Mouse (Mus musculus) thymus, postnatal 14 days (tissue): ENCODE measurements around the gene Creb3l2.

Experiments used
- DNase-seq: peaks from one replicate; pipeline ENCODE4 v3.0.0; 2021

The Creb3l2 gene

DNA sequence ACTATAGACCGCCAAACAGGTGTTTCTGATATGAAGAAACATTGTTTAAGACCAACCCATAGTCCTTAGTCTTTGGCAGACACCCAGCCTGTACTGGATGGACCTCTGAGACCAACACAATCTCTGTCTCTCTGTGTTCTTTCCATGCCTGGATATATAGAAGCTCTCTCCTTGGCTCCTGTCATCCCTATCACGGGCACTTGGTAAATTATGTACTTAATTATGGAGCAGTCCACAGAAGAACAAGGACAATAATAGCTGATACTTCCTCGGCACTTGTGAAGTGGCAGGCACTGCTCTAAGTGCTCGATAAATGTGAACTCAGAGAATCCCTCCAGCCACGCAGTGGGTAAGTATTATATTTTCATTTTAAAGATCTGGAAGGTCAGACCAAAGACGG lies 72.2 kb downstream of the Creb3l2 start:
- DNase-seq: no peak

DNA sequence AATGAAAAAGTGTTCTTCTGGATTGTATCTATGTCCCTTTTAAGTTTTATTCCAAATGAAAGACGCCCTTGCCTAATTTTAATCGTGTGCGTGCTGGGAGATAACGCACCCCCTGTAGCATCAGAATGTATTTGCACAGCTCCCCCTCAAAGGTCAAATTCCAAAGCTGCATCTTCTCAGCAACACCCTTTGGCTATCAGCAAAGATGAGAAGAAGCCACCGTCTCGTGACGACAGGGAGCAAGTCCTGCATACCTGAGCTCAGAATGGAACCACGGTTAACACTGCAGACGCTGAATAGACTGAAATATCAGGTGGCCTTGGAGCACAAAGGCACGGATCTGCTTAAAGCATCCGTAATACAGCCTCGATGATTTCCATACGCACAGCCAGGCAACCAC lies 73.7 kb downstream of the Creb3l2 start:
- no peak for DNase-seq

DNA sequence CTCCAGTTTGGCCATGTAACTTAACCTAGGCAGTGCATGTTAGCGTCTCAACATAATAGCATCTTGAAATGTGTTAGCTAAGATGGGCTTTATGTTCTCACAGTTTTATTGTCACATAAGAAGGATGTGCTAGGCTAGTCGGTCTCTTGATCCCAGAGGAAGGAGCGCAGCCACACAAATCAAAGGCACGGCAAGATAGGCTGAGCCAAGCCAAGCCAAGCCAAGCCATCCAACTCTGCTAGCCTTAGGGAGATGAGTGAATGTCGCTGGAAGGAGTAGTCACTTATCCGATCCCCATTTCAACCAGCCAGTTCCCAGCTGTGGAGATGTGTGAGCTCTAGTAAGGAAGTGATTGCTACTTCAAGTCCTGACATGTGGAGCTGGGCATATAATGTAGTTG lies 75.0 kb downstream of the Creb3l2 start:
- DNase-seq: no peak

DNA sequence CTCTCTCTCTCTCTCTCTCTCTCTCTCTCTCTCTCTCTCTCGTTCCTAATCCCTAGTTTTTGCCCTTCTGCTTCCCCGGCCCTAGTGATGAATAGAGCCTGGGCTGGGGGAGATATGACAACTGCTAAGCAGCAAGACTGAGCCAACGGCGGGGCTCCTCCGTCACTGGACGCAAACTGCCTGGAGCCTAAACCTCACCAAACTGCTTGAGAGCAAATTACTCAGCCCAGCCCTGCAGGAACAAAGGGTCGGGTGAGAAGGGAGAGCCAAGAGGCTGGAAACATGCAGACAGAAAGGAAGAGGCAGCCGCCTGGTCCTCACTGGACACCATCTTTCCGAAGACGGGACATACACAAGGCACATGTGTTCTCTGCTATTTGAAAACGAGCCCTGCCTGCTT lies 76.8 kb downstream of the Creb3l2 start:
- no peak for DNase-seq

DNA sequence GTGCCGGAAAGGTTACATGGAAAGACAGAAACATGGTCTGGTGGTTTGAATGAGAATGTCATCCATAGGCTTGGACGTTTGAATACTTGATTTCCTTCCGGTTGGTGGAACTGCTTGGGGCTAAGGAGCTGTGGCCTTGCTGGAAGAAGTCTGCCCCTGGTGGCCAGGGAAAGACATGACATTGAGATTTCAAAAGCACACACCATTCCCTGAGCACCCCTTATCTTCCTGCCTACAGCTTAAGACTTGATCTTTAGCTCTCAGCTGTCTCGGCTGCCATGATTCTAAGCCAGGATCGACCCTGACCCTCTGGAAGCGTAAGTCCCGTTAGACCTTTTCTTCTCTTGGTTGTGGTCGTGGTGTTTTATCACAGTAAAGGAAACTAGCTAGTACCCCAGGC lies 77.6 kb downstream of the Creb3l2 start:
- no peak for DNase-seq

DNA sequence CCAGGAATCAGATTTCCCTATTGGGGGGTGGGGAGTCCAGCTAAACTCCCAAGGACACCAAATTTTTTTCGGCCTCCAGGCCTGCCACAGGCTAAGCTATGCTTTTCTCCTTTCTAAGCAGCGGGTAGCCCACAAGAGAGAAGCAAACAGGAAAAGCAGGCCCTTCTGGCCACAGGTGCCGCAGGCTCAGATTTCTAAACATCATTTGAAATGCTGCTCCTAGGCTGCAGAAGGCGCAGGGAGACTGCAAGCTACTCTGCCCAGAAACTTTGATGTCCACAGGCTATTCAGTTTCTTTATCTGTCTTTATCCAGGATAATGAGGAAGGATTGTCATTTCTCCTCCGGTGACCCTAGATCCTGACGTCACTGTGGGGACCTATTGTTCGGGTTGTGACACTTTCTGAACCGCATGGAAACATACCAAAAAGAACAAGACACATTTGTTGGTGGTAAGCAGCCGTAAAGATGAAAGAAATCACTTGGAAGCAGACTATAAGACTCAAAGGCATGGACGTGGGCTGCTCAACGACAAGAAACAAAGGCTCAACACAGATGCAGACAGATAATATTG lies 81.0 kb downstream of the Creb3l2 start:
- DNase-seq: no peak

DNA sequence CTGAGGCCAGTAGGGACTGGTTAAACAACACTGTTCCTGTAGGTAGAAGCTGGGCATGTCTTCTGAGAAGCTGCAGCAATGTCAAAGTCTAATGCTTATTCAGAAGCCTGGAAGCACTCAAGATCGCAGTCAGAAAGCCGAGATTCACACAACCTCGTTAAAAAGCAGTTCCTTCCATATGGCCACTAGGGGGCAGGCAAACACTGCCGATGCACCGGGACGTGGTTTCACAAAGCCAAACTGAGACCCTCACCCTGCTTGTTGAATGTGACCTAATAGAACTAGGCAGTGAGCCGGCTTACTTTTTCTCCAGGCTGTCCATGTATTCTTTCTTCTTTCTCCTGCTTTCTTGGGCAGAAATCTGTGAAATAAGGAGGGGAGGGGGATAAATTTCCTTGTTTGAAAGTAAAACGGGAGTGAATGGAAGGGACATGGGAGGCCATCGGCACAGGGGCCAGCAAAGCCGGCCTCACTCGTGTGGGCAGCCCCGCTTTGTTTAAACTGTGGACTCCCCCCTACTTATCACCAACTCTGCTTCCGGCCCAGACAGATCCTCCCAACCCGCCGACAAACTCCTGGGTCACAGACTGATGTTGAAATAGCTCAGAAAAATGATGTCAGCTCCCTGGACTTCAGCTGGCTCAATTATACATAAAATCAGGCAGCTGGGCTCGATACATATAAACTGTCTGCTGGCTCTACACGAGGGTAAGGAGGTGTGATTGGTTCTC lies 87.3 kb downstream of the Creb3l2 start:
- DNase-seq: peak; percentile 71

DNA sequence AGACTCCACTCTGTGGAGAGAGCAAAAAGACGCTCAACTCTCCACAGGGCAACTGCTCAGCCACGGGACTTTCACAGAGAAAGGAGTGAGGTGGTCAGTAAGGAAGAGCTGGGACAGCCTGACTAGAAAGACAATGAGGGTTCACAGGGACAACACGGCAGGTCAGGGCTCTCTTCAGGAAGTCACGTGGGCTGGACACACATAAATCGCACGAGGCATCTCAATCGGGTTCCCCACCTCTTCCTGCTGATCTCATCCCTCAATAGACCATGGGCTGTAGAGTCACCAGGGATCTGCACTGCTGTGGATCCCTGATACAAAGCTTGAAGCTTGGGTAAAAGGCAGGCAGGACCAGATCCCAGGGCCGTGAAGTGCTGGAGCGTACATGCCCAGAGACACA lies 88.3 kb downstream of the Creb3l2 start:
- DNase-seq: no peak

DNA sequence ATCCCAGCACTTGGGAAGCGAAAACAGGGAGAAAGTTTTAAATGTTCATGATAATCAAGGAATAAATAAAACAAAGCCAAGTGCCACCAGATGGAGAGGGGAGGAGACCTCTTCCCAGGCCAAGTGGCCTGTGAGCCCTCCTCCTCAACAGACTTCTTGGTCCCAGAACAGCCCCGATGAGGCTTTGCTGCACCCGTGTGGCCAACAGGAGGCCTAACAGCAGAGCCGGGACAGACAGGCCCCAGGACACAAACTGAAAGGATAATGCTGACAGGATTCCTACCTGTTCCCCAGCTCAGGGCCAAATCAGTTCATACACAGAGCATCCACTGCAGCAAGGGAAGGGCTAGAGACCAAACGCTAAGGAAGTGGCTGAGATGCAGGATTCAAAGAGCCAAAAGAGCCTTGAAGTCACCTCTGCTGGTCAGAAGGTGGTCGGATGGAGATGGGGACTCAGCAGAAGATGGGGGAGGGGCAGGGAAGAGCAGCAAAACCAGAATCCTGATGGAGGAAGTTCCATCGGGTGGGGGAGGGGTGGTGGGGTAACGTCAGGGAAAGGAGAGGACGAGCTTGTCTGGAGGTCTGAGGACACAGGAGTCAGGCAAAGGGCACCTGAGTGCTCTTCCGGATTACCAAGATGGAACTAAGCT lies 90.1 kb downstream of the Creb3l2 start:
- peak; percentile 23 for DNase-seq

DNA sequence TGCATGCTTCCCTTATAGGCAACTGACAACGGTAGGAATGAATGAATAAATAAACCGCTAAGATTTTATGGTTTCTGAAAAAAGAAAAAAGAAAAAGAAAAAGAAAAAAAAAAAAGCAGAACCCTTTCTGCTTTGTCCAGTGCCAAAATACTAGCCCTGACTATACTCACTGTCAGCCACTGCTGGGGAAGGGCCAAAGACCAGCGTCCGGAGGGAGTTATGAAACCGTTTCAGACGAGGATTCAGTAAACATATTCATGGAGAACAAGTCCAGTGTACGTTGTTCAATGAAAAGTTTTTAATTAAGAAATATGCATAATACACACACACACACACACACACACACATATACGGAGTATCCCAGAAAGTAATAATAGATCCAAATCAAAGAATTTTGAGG lies 91.6 kb downstream of the Creb3l2 start:
- DNase-seq: no peak

DNA sequence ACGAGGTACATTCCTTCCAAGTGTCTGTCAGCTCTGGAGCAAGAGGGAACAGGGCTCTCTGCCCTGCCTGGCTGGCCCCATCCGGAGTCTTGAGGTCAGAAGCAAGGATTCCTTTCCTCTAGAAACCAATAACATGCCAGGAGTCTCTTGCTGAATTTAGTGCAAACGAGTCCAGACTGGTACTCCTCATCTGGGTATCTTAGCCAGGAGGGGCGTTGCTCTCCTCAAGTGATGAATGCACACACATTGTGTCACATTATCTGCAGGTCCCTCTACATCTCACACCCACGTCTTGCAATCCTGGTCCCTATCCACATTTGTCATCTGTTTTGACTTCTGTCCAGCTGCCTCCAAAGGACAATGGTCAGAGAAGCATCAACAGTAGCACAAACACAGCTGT lies 94.3 kb downstream of the Creb3l2 start:
- DNase-seq: no peak

DNA sequence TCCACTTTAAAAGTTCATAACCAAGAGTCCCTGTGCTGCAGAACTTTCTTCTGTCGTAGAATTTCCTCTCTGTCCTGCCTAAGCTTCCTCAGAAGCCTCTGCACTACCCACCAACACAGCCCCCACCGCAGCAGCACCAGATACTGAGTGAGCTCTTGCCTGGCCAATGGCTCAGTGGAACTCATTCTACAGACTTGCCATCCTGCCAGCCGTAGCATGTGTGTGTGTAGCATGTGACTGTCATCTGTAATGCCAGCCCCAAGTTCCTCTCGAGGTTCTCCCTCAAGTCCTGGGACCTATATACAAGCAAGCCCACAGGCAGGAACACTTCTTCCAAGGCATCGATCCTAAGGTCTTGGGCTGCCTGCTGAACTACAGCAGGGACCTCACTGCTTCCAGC lies 103.9 kb downstream of the Creb3l2 start:
- no peak for DNase-seq

DNA sequence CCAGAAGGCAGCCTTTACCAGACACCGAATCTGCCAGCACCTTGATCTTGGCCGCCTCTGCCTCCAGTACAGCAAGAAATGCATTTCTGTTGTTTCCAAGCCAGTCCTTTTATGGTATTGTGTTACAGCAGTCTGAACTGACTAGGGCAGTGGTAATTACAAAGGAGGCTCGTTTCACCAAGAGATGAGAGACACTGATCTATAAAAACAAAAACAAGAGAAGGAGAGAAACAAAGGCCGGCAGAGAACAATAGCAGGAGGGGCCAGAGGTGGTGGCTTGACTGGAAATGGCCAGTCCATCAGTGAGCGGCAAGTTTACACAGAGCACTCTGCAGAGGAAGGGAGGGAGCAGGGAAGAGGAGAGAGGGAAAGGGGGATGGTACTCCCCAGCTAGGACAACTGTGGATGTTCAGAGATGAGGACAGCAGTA lies 105.1 kb downstream of the Creb3l2 start:
- DNase-seq: no peak

DNA sequence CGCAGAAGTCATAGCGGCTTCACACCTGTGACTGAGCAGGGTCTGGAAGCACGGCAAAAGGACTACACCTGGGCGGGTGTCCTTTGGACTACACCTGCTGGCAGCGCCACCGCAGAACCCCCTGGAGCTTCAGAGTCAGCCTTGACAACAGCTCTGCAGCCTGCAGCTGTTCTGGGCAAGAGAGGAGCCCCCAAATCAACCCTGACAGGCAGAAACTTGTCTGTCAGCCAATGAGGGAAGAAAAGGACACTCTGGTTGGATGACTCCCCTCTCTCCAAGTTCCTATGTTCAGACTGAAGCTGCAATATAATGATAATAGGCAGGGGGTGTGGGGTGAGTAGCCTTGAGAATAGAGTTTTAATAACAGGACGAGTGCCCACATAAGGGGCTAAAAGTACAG lies 105.6 kb downstream of the Creb3l2 start:
- DNase-seq: no peak

DNA sequence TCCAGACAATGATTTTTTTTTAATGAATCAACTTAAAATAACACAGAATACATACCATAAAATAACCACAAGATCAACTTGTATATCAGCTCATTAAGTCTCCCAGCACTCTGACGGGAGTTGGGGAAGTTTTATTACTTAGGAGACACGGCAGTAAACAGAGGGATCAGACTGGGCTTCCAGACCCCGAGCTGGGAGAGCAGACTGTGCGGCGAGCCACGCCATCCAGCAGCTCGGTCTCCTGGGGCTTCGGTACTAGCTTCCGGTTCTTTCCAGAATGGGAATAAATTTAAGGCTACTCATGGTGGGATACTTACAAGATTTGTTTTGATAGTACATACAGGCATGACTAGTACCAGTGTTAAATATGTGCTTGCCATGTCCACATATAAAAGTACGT lies 109.1 kb downstream of the Creb3l2 start:
- no peak for DNase-seq

DNA sequence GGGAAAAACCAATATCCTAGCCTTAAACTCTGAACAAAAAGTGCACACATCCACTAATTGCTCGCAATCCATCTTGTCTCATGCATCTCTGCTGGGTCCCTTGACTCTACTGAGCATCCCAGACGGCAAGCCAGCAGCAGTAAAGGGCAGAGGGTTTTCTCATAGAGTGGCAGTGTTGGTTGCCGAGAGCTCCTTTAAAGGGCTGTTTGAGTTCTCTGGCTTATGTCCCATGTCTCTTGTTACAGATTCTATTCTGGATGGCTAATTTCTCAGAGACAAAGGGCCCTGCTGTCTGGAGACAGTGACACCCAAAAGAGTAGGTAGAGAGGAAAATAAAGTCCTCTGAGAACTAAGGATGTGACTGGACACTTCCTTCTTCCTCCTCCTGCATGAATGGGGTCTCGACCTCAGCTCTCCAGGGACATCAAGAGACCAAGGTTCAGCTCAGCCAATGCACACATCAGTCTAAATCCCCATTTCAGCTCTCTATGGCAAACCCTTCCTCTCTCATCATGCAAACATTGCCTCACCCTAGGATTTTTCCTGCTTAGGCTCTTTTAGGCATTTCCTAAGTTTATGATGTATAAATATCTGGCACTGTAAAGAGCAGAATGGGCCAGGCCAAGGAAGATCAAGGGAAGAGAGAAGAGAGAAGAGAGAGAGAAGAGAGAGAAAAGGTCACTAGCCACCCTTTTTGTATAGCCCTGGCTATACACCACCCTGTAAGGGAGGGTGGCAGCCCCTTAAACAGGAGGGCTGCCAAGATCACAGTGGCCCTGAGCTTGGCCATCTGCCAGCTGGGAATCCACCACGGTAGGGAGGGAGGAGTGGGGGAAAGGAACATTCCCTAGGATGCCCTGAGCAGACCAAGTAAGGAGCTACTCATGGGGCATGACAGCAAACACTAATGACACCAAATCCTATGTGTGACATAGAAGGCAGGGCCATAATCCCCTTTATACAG lies 111.8 kb downstream of the Creb3l2 start:
- no peak for DNase-seq

DNA sequence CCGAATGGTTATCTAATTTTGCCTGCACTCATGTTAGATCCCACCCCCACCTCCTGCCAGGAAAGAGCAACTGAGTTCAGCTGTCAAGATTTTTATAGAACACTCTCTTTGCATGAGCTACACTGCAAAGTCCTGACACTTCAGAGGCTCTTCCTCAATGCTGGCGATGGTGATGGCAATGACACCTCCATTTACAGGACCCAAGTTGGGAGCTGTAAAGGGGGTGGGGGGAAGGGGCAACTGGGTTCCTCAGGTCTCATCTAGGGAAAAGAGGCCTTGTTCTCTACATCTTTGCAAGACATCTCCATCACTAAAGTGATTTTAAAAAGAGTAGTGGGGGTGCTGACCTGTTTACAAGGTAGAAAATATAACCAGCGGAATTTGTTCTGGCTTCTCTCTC lies 112.6 kb downstream of the Creb3l2 start:
- no peak for DNase-seq

DNA sequence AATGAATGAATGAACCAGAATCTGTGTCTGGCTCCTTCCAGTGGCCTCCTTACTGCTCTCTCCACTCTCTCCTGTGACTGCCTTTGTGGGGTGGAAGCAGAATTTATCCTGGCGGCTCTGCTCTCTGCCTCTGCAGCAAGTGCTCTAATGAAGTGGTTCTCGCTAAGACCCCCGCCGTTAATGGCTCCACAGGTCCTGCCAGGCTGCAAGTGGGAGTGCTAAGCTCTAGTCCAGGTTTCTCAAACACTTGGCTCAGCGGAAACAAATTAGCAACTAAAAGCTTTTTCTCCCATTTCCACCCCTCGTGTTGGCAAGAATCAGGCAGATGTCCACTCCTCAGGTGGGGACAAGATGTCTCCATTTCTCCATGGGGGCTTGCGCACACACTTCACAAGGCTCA lies 113.3 kb downstream of the Creb3l2 start:
- DNase-seq: no peak

DNA sequence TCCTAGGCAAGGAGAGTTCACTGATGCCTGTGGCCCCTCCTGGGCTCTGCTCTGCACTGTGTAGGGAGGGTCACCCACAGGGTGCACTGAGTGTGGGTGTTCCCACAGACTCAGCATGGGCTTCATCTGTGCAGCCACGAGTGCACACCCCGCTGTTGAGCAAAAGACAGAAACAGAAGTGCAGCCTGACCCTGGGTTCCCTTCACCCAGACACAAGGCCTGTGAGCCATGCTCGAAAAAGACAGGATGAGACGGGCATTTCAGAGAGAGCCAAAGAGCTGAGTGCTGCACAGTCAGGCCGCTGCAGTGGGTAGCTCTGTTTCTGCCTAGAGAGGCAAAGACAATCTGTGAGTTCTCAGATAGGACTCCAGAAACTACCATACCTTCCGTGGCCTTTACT lies 114.4 kb downstream of the Creb3l2 start:
- DNase-seq: no peak

DNA sequence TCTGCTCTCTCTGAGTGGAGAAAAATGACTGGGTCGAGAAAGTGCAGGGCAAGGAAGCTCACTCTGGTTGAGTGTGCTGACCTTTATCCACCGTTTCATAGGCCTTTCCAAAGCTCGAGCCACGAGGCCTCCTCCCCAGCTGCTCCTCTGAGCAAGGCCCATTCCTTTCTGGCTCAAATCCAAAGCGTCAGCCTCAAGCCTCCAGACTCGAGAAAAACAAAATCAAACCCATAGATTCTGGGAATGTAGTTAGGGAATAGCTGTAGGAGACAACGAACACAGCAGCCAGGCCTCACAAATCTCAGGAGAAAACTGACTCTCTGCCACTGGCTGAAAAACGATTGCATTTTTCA lies 115.4 kb downstream of the Creb3l2 start:
- DNase-seq: no peak

DNA sequence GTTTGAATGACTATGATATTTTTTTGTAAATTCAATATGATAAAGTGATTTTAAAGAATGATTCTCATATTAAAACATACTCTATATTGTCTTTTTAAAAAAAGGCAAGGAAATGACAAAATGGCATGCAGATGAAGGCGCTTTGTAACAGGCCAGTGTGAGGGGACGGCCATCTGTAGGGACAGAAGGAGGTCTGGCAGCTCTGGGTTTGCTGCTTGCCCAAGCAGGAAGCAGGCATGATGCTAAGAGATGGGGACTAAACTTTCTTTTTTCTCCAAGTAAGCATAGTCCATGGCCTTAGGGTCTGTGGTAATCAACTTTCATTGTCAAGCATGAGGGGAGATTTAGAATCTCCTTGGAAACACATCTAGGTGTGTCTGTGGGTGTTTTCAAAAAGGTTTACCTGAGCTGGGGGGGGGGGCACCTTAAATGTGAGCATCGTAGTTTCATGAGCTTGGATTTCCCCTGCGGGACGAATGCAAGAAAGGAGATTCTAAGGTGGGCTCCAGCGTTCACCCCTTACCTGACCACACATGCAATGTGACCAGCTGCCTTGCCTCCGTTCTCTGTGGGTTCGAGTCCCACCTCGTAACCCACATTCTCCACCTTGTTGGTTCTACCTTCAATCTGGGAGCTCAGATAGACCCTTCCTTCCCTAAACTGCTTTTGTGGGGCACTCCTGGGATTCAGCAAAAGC lies 115.9 kb downstream of the Creb3l2 start:
- no peak for DNase-seq

DNA sequence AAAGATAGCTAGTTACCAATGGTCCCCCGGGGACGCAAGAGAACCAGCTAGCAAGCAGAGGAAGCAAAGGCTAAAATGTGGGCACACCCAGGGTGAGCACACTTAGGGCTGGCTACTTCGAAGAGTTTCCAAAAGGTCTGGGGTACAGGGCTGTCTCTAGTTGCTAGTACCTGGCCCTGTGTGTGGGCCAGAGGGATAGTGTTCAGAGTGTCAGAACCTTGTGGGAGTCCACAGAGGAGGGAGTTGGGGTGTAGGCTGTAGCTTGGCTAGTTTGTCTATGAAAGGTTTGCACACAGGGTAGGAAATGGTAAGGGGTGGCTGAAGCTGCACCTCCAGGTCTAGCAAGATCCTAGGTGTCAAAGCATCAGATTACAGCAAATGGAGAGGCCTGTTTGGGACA lies 116.9 kb downstream of the Creb3l2 start:
- no peak for DNase-seq

DNA sequence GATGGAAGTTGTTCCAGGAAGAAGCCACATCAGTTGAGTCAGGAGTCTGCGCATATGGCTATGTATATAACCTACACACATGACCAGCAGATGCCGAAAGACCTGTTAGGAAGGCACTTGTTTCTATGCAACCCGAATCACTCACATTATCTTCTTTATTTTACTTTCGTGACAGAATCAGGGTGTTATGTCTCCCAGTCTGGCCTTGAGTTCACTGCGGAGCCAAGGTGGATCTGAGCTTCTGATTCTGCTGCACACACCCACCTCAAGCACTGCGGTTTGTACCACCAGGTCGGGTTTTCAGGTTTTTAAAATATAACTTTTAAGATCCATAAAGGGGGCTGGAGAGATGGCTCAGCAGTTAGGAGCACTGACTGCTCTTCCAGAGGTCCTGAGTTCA lies 119.3 kb downstream of the Creb3l2 start:
- no peak for DNase-seq
